Mouse (Mus musculus) midbrain, embryonic 14.5 days (tissue): ENCODE results near the gene Golga4. TPM values are rescaled to one million over a fixed set of nuclear protein-coding genes. Genes with fewer than 3 reads are reported as not detected.

Experiments
- ATAC-seq: fragments of 200-750 bp; cut with Nextera tagmentation; 2 replicates; pipeline ENCODE4 v1.8.0; 2017; ENCODE audit warnings: moderate number of reproducible peaks, moderate library complexity; ENCODE audit not compliant: low FRiP score, low TSS enrichment
- DNase-seq: peaks from one replicate; pipeline ENCODE4 v3.0.0-alpha.2; 2015
- H3K27ac ChIP-seq: fragments of 300-500 bp; sonication (generic); replicated peaks from 2 replicates; pipeline ENCODE4 v1.5.1; 2014; ENCODE audit warnings: mild to moderate bottlenecking, low read depth, low read length, moderate library complexity
- H3K27me3 ChIP-seq: fragments of 300-500 bp; sonication (generic); 2 replicates; pipeline ENCODE4 v1.6.1; 2014; ENCODE audit warnings: low read length, control low read depth, mixed read lengths; ENCODE audit not compliant: control insufficient read depth, insufficient read depth
- H3K36me3 ChIP-seq: fragments of 300-500 bp; sonication (generic); 2 replicates; pipeline ENCODE4 v1.6.1; 2014; ENCODE audit warnings: low read length, control low read depth; ENCODE audit not compliant: control insufficient read depth, insufficient read depth
- H3K4me1 ChIP-seq: fragments of 300-500 bp; sonication (generic); 2 replicates; pipeline ENCODE4 v1.6.1; 2014; ENCODE audit warnings: mild to moderate bottlenecking, antibody characterized with exemption, low read length, control low read depth; ENCODE audit not compliant: control insufficient read depth, insufficient read depth
- H3K4me2 ChIP-seq: fragments of 300-500 bp; sonication (generic); 2 replicates; pipeline ENCODE4 v1.6.1; 2014; ENCODE audit warnings: mild to moderate bottlenecking, low read length, moderate library complexity
- H3K4me3 ChIP-seq: fragments of 300-500 bp; sonication (generic); replicated peaks from 2 replicates; pipeline ENCODE4 v1.5.1; 2014; ENCODE audit warnings: low read depth, low read length
- H3K9ac ChIP-seq: fragments of 300-500 bp; sonication (generic); replicated peaks from 2 replicates; pipeline ENCODE4 v1.6.1; 2014; ENCODE audit warnings: mild to moderate bottlenecking, low read length, moderate library complexity
- H3K9me3 ChIP-seq: fragments of 300-500 bp; sonication (generic); 2 replicates; pipeline ENCODE4 v1.6.1; 2016; ENCODE audit warnings: low read length, control low read depth, mixed read lengths; ENCODE audit not compliant: control insufficient read depth
- WGBS: fragments of 180-500 bp; shearing (Covaris S2); extraction: QIAGEN DNeasy Blood & Tissue Kit; methylation state at CpG from one replicate; pipeline ENCODE4 v1.1.7; 2014; 5-methylcytosine and 5-hydroxymethylcytosine counted together
- polyA plus RNA-seq: library from polyadenylated mRNA; unstranded; fragments of >200 nt; fragmentation: Nextera tagmentation; extraction: Ambion mirVana; gene quantifications from 2 replicates; pipeline ENCODE4 v1.2.1, GENCODE M21; 2014

Golga4 gene
- polyA plus RNA-seq, 1 experiment from 2014 or later: 53.3 TPM

DNA sequence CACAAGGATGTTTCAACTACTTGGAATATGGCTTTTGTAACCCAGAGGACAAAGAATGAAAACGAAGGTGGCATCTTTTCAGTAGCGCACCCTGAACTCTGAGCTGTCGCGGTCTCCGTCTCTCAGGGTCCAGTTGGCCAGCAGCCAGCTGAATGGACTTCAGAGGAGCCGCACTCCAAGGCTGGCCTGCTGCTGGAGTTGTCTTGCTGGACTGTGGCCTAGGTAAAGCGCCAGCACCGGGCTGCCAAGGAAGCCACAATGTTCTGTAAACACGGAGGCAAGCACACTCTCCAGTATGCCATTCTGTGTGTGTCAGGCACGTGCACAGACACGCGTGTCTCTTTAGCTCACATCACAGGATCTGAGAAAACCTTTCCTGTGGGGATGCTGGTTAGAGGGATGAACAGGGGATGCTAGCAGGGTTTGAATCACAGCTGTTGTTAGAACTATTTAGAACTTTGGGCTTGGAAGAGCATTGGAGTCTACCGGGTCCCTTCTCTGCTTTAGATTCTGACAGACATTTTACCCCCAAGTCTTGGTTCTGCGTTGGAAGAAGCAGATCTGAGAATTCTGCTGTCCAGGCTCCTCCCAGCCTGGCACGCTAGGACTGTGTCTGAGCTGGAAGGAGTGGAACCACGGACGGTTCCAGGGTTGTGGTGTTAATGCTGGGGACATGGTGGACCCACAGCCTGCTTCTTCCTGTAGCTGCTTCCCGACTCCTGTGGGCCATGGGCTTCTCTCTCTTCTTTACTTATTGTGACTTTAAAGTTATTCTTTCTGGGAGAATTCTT lies 116.5 kb downstream of the Golga4 start:
- Histone ChIP-seq H3K27ac (no peak overlapping the region), H3K4me2 (no peak overlapping the region), H3K36me3 (no peaks in the 10 kb centered on the region), H3K4me1 (peaks cover 2% of the 10 kb centered on the region; the same call in 1 of the 2 replicates), H3K9me3 (no peaks in the 10 kb centered on the region), H3K27me3 (no peaks in the 10 kb centered on the region), H3K9ac (no peak overlapping the region), H3K4me3 (no peak overlapping the region)
- ATAC-seq: no peak
- DNase-seq: peak; percentile 11
- WGBS: 86% methylated on average over 18 of the region's 18 CpGs

DNA sequence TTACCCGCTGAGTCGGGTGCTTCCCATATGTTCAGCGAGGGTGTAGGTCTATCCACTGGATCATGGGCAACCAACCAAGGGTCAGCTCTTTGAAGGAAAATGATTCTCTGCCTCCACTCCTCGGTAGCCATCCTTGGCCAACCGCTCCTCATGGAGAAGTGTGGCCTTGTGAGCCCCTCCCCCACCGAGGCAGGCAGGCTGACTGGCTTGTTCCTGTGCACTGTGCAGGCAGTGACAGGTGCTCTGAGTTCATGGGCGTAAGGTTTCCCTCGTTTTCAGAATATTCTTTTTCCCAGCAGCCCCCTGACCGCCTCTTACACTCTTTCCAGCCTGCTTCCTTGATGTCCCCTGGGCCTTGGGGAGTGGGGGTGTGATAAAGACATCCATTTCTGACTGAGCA lies 117.4 kb downstream of the Golga4 start:
- H3K4me2 ChIP-seq: no peak overlapping the region
- WGBS: 75% methylated on average over 9 of the region's 9 CpGs
- H3K27ac ChIP-seq: no peak overlapping the region
- no peak overlapping the region for H3K4me3 ChIP-seq
- H3K36me3 ChIP-seq: no peaks in the 10 kb centered on the region
- peaks cover 2% of the 10 kb centered on the region; the same call in 1 of the 2 replicates for H3K4me1 ChIP-seq
- no peak overlapping the region for H3K9ac ChIP-seq
- H3K9me3 ChIP-seq: no peaks in the 10 kb centered on the region
- no peak for ATAC-seq
- DNase-seq: no peak
- H3K27me3 ChIP-seq: no peaks in the 10 kb centered on the region

DNA sequence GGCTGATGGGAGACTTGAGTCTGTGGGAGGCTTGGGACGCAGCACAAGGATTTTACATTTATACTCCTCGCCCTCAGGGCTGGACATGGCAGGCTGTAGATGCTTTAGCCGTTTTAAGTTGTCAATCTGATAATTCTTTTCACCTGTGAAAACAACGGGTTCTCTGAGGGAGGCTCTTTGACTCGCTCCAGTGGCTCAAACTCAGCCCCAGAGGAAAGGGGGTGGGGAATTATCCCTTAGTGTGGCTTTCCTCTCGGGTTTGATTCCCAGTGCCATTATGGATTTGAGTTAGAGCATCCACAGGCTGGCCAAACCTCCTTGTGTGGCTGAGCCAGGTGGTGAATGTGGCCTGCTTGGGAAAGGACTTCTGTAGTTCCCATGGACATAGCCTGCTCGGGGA lies 118.1 kb downstream of the Golga4 start:
- no peaks in the 10 kb centered on the region for H3K27me3 ChIP-seq
- no peak for DNase-seq
- no peak for ATAC-seq
- H3K4me1 ChIP-seq: peaks cover 2% of the 10 kb centered on the region; the same call in 1 of the 2 replicates
- H3K4me2 ChIP-seq: no peak overlapping the region
- H3K4me3 ChIP-seq: no peak overlapping the region
- H3K9me3 ChIP-seq: no peaks in the 10 kb centered on the region
- WGBS: 28% methylated on average over 7 of the region's 7 CpGs
- H3K9ac ChIP-seq: no peak overlapping the region
- H3K36me3 ChIP-seq: no peaks in the 10 kb centered on the region
- no peak overlapping the region for H3K27ac ChIP-seq

DNA sequence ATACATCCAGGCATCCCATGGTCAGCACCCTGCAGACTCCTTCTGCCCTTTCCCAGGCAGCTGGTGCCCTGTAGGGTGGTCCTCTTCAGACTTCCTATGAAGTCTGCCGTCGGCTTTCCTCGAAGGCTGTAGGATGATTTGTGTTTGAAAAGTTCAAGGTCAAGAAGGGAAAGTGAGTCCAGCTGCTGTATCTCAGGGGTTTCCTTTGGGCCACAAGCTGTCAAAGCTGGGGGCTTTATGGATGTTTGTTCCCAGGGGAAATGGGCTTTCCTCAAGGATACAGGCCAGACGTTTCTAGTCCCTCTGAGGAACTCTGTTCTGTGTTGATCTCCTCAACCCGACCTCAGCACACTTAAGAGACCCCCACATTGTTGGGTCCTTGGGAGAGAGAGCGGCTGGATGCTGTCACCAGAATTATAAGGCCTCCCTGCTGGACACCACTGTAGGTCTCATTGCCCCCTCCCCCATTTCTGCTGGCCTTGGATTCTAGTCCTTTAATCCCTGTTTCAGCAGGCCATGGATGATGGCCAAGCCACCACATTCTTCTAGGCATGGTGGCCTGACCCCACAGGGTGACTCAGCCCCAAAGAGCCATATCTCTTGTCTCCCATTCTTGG lies 123.8 kb downstream of the Golga4 start:
- H3K4me2 ChIP-seq: no peak overlapping the region
- peaks cover 2% of the 10 kb centered on the region; the same call in 1 of the 2 replicates for H3K4me1 ChIP-seq
- DNase-seq (no peak), ATAC-seq (no peak)
- 72% methylated on average over 6 of the region's 6 CpGs for WGBS
- no peak overlapping the region for H3K27ac ChIP-seq
- H3K9me3 ChIP-seq: no peaks in the 10 kb centered on the region
- H3K27me3 ChIP-seq: no peaks in the 10 kb centered on the region
- H3K36me3 ChIP-seq: no peaks in the 10 kb centered on the region
- no peak overlapping the region for H3K4me3 ChIP-seq
- no peak overlapping the region for H3K9ac ChIP-seq

Other genes with a start within 250 kb of the Golga4 start
- 1.6 and 1.9 TPM in 2 replicates for gene Eomes, start 28.1 kb upstream of the Golga4 start, polyA plus RNA-seq
- gene Itga9, start 100.4 kb downstream of the Golga4 start, polyA plus RNA-seq: 1.3 and 2.4 TPM in 2 replicates